Mouse (Mus musculus) erythroblast, embryonic 14.5 days (primary cell): ENCODE data around the gene Mab21l2.

Experiments used
- GATA1 ChIP-seq: IDR thresholded peaks from 2 replicates; pipeline ENCODE4 v1.6.1; 2012; ENCODE audit warnings: low read length, inconsistent platforms, mixed read lengths
- TAL1 ChIP-seq: IDR thresholded peaks from 3 replicates; pipeline ENCODE4 v1.6.1; 2012; ENCODE audit warnings: low read length, inconsistent platforms, mixed read lengths

GRCm38 (mm10) chr3:86546471-86547250, 1.8 kb downstream of the Mab21l2 start:
- no peak for TF ChIP-seq GATA1
- TF ChIP-seq TAL1, result no peak
